Mouse (Mus musculus) T-helper 1 cell (primary cell): ENCODE measurements around the gene Ssbp1.

Experiments
- in situ Hi-C: fragments of 300-600 bp; cut with MboI, MseI; formaldehyde crosslinking; loops from one replicate; pipeline ENCODE4 v1.15.1; 2025; ENCODE audit warnings: high pct_unique_total_duplicates

The Ssbp1 gene

GRCm38 (mm10) chr6:40470916-40471719, at the start of gene Ssbp1:
Ssbp1 (plus strand) TSS chr6:40471352.
- in situ Hi-C loops = loop anchor here (25.0 kb wide), 1 partner anchor 1091 kb away; no protein-coding TSS in a partner anchor

GRCm38 (mm10) chr6:40423013-40423412, 48.1 kb upstream of the Ssbp1 start:
- in situ Hi-C loops = no loop called here

- in situ Hi-C loops = no loop called here
These were observed 47.4 kb upstream of the Ssbp1 start for GRCm38 (mm10) chr6:40423774-40424173.

GRCm38 (mm10) chr6:40427441-40427840, 43.7 kb upstream of the Ssbp1 start:
- in situ Hi-C loops = no loop called here

- in situ Hi-C loops = no loop called here
These were observed 42.5 kb upstream of the Ssbp1 start for GRCm38 (mm10) chr6:40428696-40429095.

GRCm38 (mm10) chr6:40429521-40429931, 41.6 kb upstream of the Ssbp1 start:
- in situ Hi-C loops = no loop called here

GRCm38 (mm10) chr6:40430251-40430650, 40.9 kb upstream of the Ssbp1 start:
- in situ Hi-C loops = no loop called here

- in situ Hi-C loops = no loop called here
These were observed 40.3 kb upstream of the Ssbp1 start for GRCm38 (mm10) chr6:40430878-40431277.

- in situ Hi-C loops = no loop called here
These were observed 39.8 kb upstream of the Ssbp1 start for GRCm38 (mm10) chr6:40431356-40431755.

- in situ Hi-C loops = no loop called here
These were observed 39.3 kb upstream of the Ssbp1 start for GRCm38 (mm10) chr6:40431812-40432211.

GRCm38 (mm10) chr6:40432346-40433275, 38.5 kb upstream of the Ssbp1 start:
- in situ Hi-C loops = no loop called here

GRCm38 (mm10) chr6:40434697-40435096, 36.5 kb upstream of the Ssbp1 start:
- in situ Hi-C loops = no loop called here

GRCm38 (mm10) chr6:40435151-40436046, 35.8 kb upstream of the Ssbp1 start:
- in situ Hi-C loops = no loop called here

- in situ Hi-C loops = no loop called here
These were observed 35.1 kb upstream of the Ssbp1 start, which contains the start of gene E330009J07Rik for GRCm38 (mm10) chr6:40436047-40436483. E330009J07Rik (minus strand) TSS chr6:40436135.

GRCm38 (mm10) chr6:40438936-40439335, 32.2 kb upstream of the Ssbp1 start, which contains the start of gene Wee2:
Wee2 (plus strand) TSS chr6:40439088.
- in situ Hi-C loops = no loop called here

GRCm38 (mm10) chr6:40439731-40440130, 31.4 kb upstream of the Ssbp1 start:
- in situ Hi-C loops = no loop called here

GRCm38 (mm10) chr6:40441276-40441675, 29.9 kb upstream of the Ssbp1 start:
- in situ Hi-C loops = no loop called here

- in situ Hi-C loops = no loop called here
These were observed 29.4 kb upstream of the Ssbp1 start for GRCm38 (mm10) chr6:40441755-40442154.

- in situ Hi-C loops = no loop called here
These were observed 27.7 kb upstream of the Ssbp1 start for GRCm38 (mm10) chr6:40443281-40443928.

GRCm38 (mm10) chr6:40448626-40449025, 22.5 kb upstream of the Ssbp1 start:
- in situ Hi-C loops = no loop called here
